Mouse (Mus musculus): ENCODE results near the gene Lgals3. TPM values are rescaled to one million over a fixed set of nuclear protein-coding genes. Genes with fewer than 3 reads are reported as not detected.
A peak's percentile ranks its signal among the peaks of the same experiment; 100 is the strongest.
"Not testable (repeated sequence)": the region's sequence is repeated elsewhere in the genome, so short reads cannot be mapped to it uniquely, and the experiment has no call there.

Lgals3 gene
- polyA plus RNA-seq (2015; fragmentation: Nextera tagmentation; extraction: Ambion mirVana) = 107 and 117 TPM in 2 replicates

GRCm38 (mm10) chr14:47367461-47367860, at the start of gene Lgals3:
Gene Lgals3, plus strand, starts transcription at chr14:47367751.
- no peak within 1 kb of the TSS for H3K4me2 ChIP-seq (ENCODE audit: low read length)
- 47% methylated on average over 9 of the region's 9 CpGs for WGBS
- H3K27me3 ChIP-seq (ENCODE audit: insufficient read depth, low read length) = no peaks in the 10 kb centered on the region
- DNase-seq (ENCODE audit: low spot score) (peak; percentile 46), ATAC-seq (replicated peaks; ENCODE audit: low FRiP score, low read depth) (peak; percentile 77)
- peak within 1 kb of the TSS; percentile 85 for H3K27ac ChIP-seq
- H3K36me3 ChIP-seq (ENCODE audit: insufficient read depth, low read length) = no peaks in the 10 kb centered on the region
- H3K4me3 ChIP-seq (replicated peaks; ENCODE audit: low read depth, low read length) = no peak within 1 kb of the TSS
- H3K9me3 ChIP-seq (replicated peaks; ENCODE audit: low read length) = no peaks in the 10 kb centered on the region
- TF ChIP-seq CTCF (IDR thresholded peaks at IDR 0.05; ENCODE audit: low read depth) = no peak
- no peak within 1 kb of the TSS for H3K9ac ChIP-seq (ENCODE audit: low read depth, low read length)
- H3K4me1 ChIP-seq (replicated peaks; ENCODE audit: insufficient read depth, low read length) = peaks cover 11% of the 10 kb centered on the region; the same call in 1 of the 2 replicates

GRCm38 (mm10) chr14:47319362-47319761, 48.2 kb upstream of the Lgals3 start:
- TF ChIP-seq CTCF (IDR thresholded peaks at IDR 0.05; ENCODE audit: low read depth) = no peak
- DNase-seq (ENCODE audit: low spot score) (no peak), ATAC-seq (replicated peaks; ENCODE audit: low FRiP score, low read depth) (no peak)
- no peak overlapping the region for H3K4me3 ChIP-seq (replicated peaks; ENCODE audit: low read depth, low read length)
- WGBS = 85% methylated on average over 5 of the region's 5 CpGs
- no peaks in the 10 kb centered on the region for H3K9me3 ChIP-seq (replicated peaks; ENCODE audit: low read length)
- no peak overlapping the region for H3K27ac ChIP-seq
- H3K9ac ChIP-seq (ENCODE audit: low read depth, low read length) = no peak overlapping the region
- H3K4me1 ChIP-seq (replicated peaks; ENCODE audit: insufficient read depth, low read length) = no peaks in the 10 kb centered on the region
- H3K27me3 ChIP-seq (ENCODE audit: insufficient read depth, low read length) = no peaks in the 10 kb centered on the region
- no peak overlapping the region for H3K4me2 ChIP-seq (ENCODE audit: low read length)
- 0 out of 2 replicates have a peak, but pooled peaks cover 16% of the 10 kb centered on the region for H3K36me3 ChIP-seq (ENCODE audit: insufficient read depth, low read length)

- H3K9ac ChIP-seq (ENCODE audit: low read depth, low read length); H3K4me2 ChIP-seq (ENCODE audit: low read length); H3K4me3 ChIP-seq (replicated peaks; ENCODE audit: low read depth, low read length); H3K9me3 ChIP-seq (replicated peaks; ENCODE audit: low read length); H3K27ac ChIP-seq; DNase-seq (ENCODE audit: low spot score); H3K4me1 ChIP-seq (replicated peaks; ENCODE audit: insufficient read depth, low read length); ATAC-seq (replicated peaks; ENCODE audit: low FRiP score, low read depth); H3K27me3 ChIP-seq (ENCODE audit: insufficient read depth, low read length): not testable (repeated sequence)
- WGBS = 81% methylated on average over 4 of the region's 8 CpGs
- 0 out of 2 replicates have a peak, but pooled peaks cover 14% of the 10 kb centered on the region for H3K36me3 ChIP-seq (ENCODE audit: insufficient read depth, low read length)
These were observed 46.0 kb upstream of the Lgals3 start for GRCm38 (mm10) chr14:47321581-47321980.

- no peak for TF ChIP-seq CTCF (IDR thresholded peaks at IDR 0.05; ENCODE audit: low read depth)
- 83% methylated on average over 9 of the region's 9 CpGs for WGBS
These were observed 41.4 kb upstream of the Lgals3 start for GRCm38 (mm10) chr14:47325965-47326761.

GRCm38 (mm10) chr14:47327347-47327746, 40.2 kb upstream of the Lgals3 start:
- Histone ChIP-seq H3K36me3 (ENCODE audit: insufficient read depth, low read length) (0 out of 2 replicates have a peak, but pooled peaks cover 4% of the 10 kb centered on the region), H3K4me2 (ENCODE audit: low read length) (no peak overlapping the region), H3K4me1 (replicated peaks; ENCODE audit: insufficient read depth, low read length) (no peaks in the 10 kb centered on the region), H3K4me3 (replicated peaks; ENCODE audit: low read depth, low read length) (no peak overlapping the region), H3K9ac (ENCODE audit: low read depth, low read length) (no peak overlapping the region), H3K27me3 (ENCODE audit: insufficient read depth, low read length) (no peaks in the 10 kb centered on the region), H3K9me3 (replicated peaks; ENCODE audit: low read length) (no peaks in the 10 kb centered on the region), H3K27ac (no peak overlapping the region)
- no peak for TF ChIP-seq CTCF (IDR thresholded peaks at IDR 0.05; ENCODE audit: low read depth)
- WGBS = 93% methylated on average over 5 of the region's 5 CpGs
- no peak for DNase-seq (ENCODE audit: low spot score)
- no peak for ATAC-seq (replicated peaks; ENCODE audit: low FRiP score, low read depth)

More at GRCm38 (mm10) chr14:47325965-47326761, 41.4 kb upstream of the Lgals3 start:
- Histone ChIP-seq H3K4me2 (ENCODE audit: low read length) (no peak overlapping the region), H3K4me3 (replicated peaks; ENCODE audit: low read depth, low read length) (no peak overlapping the region), H3K9me3 (replicated peaks; ENCODE audit: low read length) (no peaks in the 10 kb centered on the region), H3K4me1 (replicated peaks; ENCODE audit: insufficient read depth, low read length) (no peaks in the 10 kb centered on the region), H3K27me3 (ENCODE audit: insufficient read depth, low read length) (no peaks in the 10 kb centered on the region), H3K9ac (ENCODE audit: low read depth, low read length) (no peak overlapping the region), H3K36me3 (ENCODE audit: insufficient read depth, low read length) (0 out of 2 replicates have a peak, but pooled peaks cover 7% of the 10 kb centered on the region), H3K27ac (no peak overlapping the region)
- ATAC-seq (replicated peaks; ENCODE audit: low FRiP score, low read depth) (no peak), DNase-seq (ENCODE audit: low spot score) (no peak)

GRCm38 (mm10) chr14:47331920-47332319, 35.6 kb upstream of the Lgals3 start:
- H3K9me3 ChIP-seq (replicated peaks; ENCODE audit: low read length) = no peaks in the 10 kb centered on the region
- no peak overlapping the region for H3K4me3 ChIP-seq (replicated peaks; ENCODE audit: low read depth, low read length)
- no peak for TF ChIP-seq CTCF (IDR thresholded peaks at IDR 0.05; ENCODE audit: low read depth)
- H3K36me3 ChIP-seq (ENCODE audit: insufficient read depth, low read length) = no peaks in the 10 kb centered on the region
- no peaks in the 10 kb centered on the region for H3K4me1 ChIP-seq (replicated peaks; ENCODE audit: insufficient read depth, low read length)
- H3K4me2 ChIP-seq (ENCODE audit: low read length) = no peak overlapping the region
- ATAC-seq (replicated peaks; ENCODE audit: low FRiP score, low read depth) = no peak
- no peaks in the 10 kb centered on the region for H3K27me3 ChIP-seq (ENCODE audit: insufficient read depth, low read length)
- WGBS = 56% methylated on average over 5 of the region's 5 CpGs
- DNase-seq (ENCODE audit: low spot score) = no peak
- H3K27ac ChIP-seq = no peak overlapping the region
- H3K9ac ChIP-seq (ENCODE audit: low read depth, low read length) = no peak overlapping the region

Data from kidney, postnatal 0 days (tissue).